Mouse (Mus musculus) heart, embryonic 12.5 days (tissue): Measurements from ENCODE around the gene 3110009E18Rik. TPM values are rescaled to one million over a fixed set of nuclear protein-coding genes. Genes with fewer than 3 reads are reported as not detected.

ENCODE experiments used
- ATAC-seq: fragments of 200-750 bp; cut with Nextera tagmentation; 2 replicates; pipeline ENCODE4 v1.8.0; 2017; ENCODE audit warnings: moderate TSS enrichment, moderate library complexity; ENCODE audit not compliant: insufficient number of reproducible peaks, low FRiP score
- H3K27ac ChIP-seq: fragments of 300-500 bp; sonication (generic); 2 replicates; pipeline ENCODE4 v1.5.1; 2016; ENCODE audit warnings: mild to moderate bottlenecking, moderate library complexity; ENCODE audit not compliant: poor library complexity, severe bottlenecking
- H3K27me3 ChIP-seq: fragments of 300-500 bp; sonication (generic); replicated peaks from 2 replicates; pipeline ENCODE4 v1.6.1; 2016; ENCODE audit warnings: mild to moderate bottlenecking, moderate library complexity
- H3K36me3 ChIP-seq: fragments of 300-500 bp; sonication (generic); 2 replicates; pipeline ENCODE4 v1.6.1; 2016; ENCODE audit warnings: mild to moderate bottlenecking, moderate library complexity
- H3K4me1 ChIP-seq: fragments of 300-500 bp; sonication (generic); replicated peaks from 2 replicates; pipeline ENCODE4 v1.6.1; 2016; ENCODE audit warnings: mild to moderate bottlenecking
- H3K4me2 ChIP-seq: fragments of 300-500 bp; sonication (generic); 2 replicates; pipeline ENCODE4 v1.6.1; 2016; ENCODE audit warnings: mild to moderate bottlenecking, moderate library complexity
- H3K4me3 ChIP-seq: fragments of 300-500 bp; sonication (generic); 2 replicates; pipeline ENCODE4 v1.5.1; 2016; ENCODE audit warnings: mild to moderate bottlenecking
- H3K9ac ChIP-seq: fragments of 300-500 bp; sonication (generic); 2 replicates; pipeline ENCODE4 v1.6.1; 2016; ENCODE audit warnings: mild to moderate bottlenecking, moderate library complexity
- H3K9me3 ChIP-seq: fragments of 300-500 bp; sonication (generic); replicated peaks from 2 replicates; pipeline ENCODE4 v1.6.1; 2016; ENCODE audit warnings: mild to moderate bottlenecking, moderate library complexity
- WGBS: fragments of 180-500 bp; shearing (Covaris S2); methylation state at CpG from one replicate; pipeline ENCODE4 v1.1.7; 2016; 5-methylcytosine and 5-hydroxymethylcytosine counted together
- polyA plus RNA-seq: library from polyadenylated mRNA; unstranded; fragments of >200 nt; fragmentation: Nextera tagmentation; extraction: Ambion mirVana; gene quantifications from 2 replicates; pipeline ENCODE4 v1.2.1, GENCODE M21; 2016

The 3110009E18Rik gene
- polyA plus RNA-seq, 1 experiment from 2014 or later: 14.1 TPM

GRCm38 (mm10) chr1:120155325-120155724 lies 34.3 kb downstream of the 3110009E18Rik start:
- H3K4me2 ChIP-seq: no peak overlapping the region
- 22% methylated on average over 1 of the region's 1 CpGs for WGBS
- no peaks in the 10 kb centered on the region for H3K27me3 ChIP-seq
- no peaks in the 10 kb centered on the region for H3K9me3 ChIP-seq
- no peak overlapping the region for H3K4me3 ChIP-seq
- no peak for ATAC-seq
- H3K36me3 ChIP-seq: no peaks in the 10 kb centered on the region
- H3K9ac ChIP-seq: no peak overlapping the region
- no peaks in the 10 kb centered on the region for H3K4me1 ChIP-seq
- no peak overlapping the region for H3K27ac ChIP-seq

- WGBS: 87% methylated on average over 9 of the region's 9 CpGs
- Histone ChIP-seq H3K27ac (no peak overlapping the region), H3K4me3 (no peak overlapping the region), H3K4me2 (no peak overlapping the region), H3K9me3 (no peaks in the 10 kb centered on the region), H3K36me3 (peaks cover 3% of the 10 kb centered on the region; the same call in 1 of the 2 replicates), H3K4me1 (no peaks in the 10 kb centered on the region), H3K9ac (no peak overlapping the region), H3K27me3 (no peaks in the 10 kb centered on the region)
- ATAC-seq: no peak
These were observed 37.6 kb downstream of the 3110009E18Rik start for GRCm38 (mm10) chr1:120158474-120159127.

- WGBS: 83% methylated on average over 5 of the region's 5 CpGs
- H3K4me3 ChIP-seq: no peak overlapping the region
- no peaks in the 10 kb centered on the region for H3K4me1 ChIP-seq
- no peak overlapping the region for H3K4me2 ChIP-seq
- H3K27ac ChIP-seq: no peak overlapping the region
- no peak overlapping the region for H3K9ac ChIP-seq
- no peak for ATAC-seq
- H3K9me3 ChIP-seq: no peaks in the 10 kb centered on the region
- H3K36me3 ChIP-seq: peaks cover 3% of the 10 kb centered on the region; the same call in 1 of the 2 replicates
- H3K27me3 ChIP-seq: no peaks in the 10 kb centered on the region
These were observed 40.5 kb downstream of the 3110009E18Rik start for GRCm38 (mm10) chr1:120161502-120161901.

DNA sequence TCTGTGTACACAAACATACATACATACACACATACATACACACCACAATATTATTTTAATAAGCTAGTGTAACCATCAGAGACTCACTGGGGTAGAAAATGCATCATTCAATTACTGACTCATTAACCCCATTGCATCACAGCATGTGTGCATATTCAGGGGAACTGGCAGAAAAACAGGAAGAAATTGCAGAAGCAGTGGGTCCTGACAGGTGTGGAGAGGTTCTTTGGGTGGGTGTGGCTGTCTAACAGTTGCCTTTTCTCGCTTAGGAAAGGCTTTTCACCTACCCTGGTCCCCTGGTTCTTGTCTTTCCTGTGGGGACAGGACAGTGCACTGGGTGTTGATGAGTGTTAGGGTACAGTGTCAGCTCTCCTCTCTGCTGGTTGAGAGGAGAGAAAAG lies 41.6 kb downstream of the 3110009E18Rik start:
- ATAC-seq: no peak
- WGBS: 47% methylated on average over 1 of the region's 1 CpGs
- Histone ChIP-seq H3K9me3 (no peaks in the 10 kb centered on the region), H3K4me2 (no peak overlapping the region), H3K9ac (no peak overlapping the region), H3K27ac (no peak overlapping the region), H3K36me3 (peaks cover 3% of the 10 kb centered on the region; the same call in 1 of the 2 replicates), H3K4me3 (no peak overlapping the region), H3K4me1 (no peaks in the 10 kb centered on the region), H3K27me3 (no peaks in the 10 kb centered on the region)

- Histone ChIP-seq H3K27ac (no peak overlapping the region), H3K9ac (no peak overlapping the region), H3K4me2 (no peak overlapping the region), H3K4me3 (no peak overlapping the region), H3K27me3 (no peaks in the 10 kb centered on the region), H3K9me3 (no peaks in the 10 kb centered on the region), H3K36me3 (no peaks in the 10 kb centered on the region), H3K4me1 (no peaks in the 10 kb centered on the region)
- no peak for ATAC-seq
- 60% methylated on average over 4 of the region's 4 CpGs for WGBS
These were observed 47.0 kb downstream of the 3110009E18Rik start for GRCm38 (mm10) chr1:120168016-120168415.

DNA sequence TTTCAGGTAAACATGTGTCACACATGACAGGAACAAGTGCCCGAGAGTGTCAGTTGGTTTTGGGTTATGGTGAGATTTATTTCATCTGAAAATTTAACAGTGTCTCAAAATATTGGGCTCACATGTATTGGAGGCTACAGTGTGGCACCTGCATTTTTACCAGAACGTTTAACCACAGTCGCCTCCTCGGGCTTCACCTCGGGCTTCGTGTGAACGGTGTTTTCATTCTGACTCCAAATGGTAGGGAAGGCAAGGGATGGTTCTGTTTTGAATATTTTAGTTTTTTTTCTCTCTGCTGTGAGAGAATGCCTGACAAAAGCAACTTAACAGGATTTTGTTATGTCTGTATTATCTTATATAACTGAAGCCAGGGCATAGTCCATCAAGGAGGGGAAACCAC lies 47.7 kb downstream of the 3110009E18Rik start:
- Histone ChIP-seq H3K9me3 (no peaks in the 10 kb centered on the region), H3K27ac (no peak overlapping the region), H3K4me2 (no peak overlapping the region), H3K4me1 (no peaks in the 10 kb centered on the region), H3K36me3 (no peaks in the 10 kb centered on the region), H3K4me3 (no peak overlapping the region), H3K9ac (no peak overlapping the region), H3K27me3 (no peaks in the 10 kb centered on the region)
- no peak for ATAC-seq
- 86% methylated on average over 7 of the region's 7 CpGs for WGBS

- Histone ChIP-seq H3K4me1 (peaks cover 2% of the 10 kb centered on the region; the same call in 1 of the 2 replicates), H3K36me3 (no peaks in the 10 kb centered on the region), H3K9me3 (no peaks in the 10 kb centered on the region), H3K4me2 (no peak overlapping the region), H3K9ac (no peak overlapping the region), H3K27me3 (no peaks in the 10 kb centered on the region), H3K27ac (no peak overlapping the region), H3K4me3 (no peak overlapping the region)
- 74% methylated on average over 7 of the region's 7 CpGs for WGBS
- ATAC-seq: no peak
These were observed 49.3 kb downstream of the 3110009E18Rik start for GRCm38 (mm10) chr1:120170307-120170706.

- ATAC-seq: no peak
- 55% methylated on average over 5 of the region's 5 CpGs for WGBS
- no peaks in the 10 kb centered on the region for H3K9me3 ChIP-seq
These were observed 51.0 kb downstream of the 3110009E18Rik start for GRCm38 (mm10) chr1:120171819-120172521.

GRCm38 (mm10) chr1:120174991-120175390 lies 54.0 kb downstream of the 3110009E18Rik start:
- WGBS: 76% methylated on average over 4 of the region's 4 CpGs
- H3K9ac ChIP-seq: no peak overlapping the region
- peaks cover 15% of the 10 kb centered on the region for H3K4me1 ChIP-seq
- no peak overlapping the region for H3K27ac ChIP-seq
- ATAC-seq: no peak
- no peaks in the 10 kb centered on the region for H3K36me3 ChIP-seq
- no peaks in the 10 kb centered on the region for H3K27me3 ChIP-seq
- no peak overlapping the region for H3K4me2 ChIP-seq
- no peak overlapping the region for H3K4me3 ChIP-seq
- no peaks in the 10 kb centered on the region for H3K9me3 ChIP-seq

More at GRCm38 (mm10) chr1:120171819-120172521, 51.0 kb downstream of the 3110009E18Rik start:
- Histone ChIP-seq H3K27ac (no peak overlapping the region), H3K9ac (no peak overlapping the region), H3K4me3 (no peak overlapping the region), H3K4me1 (peaks cover 15% of the 10 kb centered on the region), H3K36me3 (no peaks in the 10 kb centered on the region), H3K27me3 (no peaks in the 10 kb centered on the region), H3K4me2 (no peak overlapping the region)

DNA sequence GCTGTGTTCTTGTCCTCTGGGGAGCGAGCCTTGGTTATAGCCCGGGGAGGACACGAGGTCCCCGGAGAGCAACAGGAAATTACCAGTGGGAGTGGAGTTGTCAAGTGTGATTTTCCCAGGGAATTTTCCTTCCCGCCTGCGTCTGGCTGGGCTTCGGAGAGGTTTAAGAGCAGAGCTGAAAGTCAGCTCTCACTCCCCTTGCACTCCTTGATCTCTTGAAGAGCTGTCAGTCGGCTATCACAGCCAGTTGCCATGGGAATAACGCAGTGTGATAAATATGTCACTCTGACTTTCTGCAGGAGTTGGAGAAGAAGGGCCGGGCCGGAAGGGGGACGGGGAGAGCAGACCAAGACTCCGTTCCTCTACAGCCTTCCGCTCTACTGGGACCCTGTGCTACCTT lies 55.3 kb downstream of the 3110009E18Rik start:
- Histone ChIP-seq H3K4me3 (no peak overlapping the region), H3K27ac (no peak overlapping the region), H3K4me2 (peak overlapping the region; percentile 51), H3K9me3 (no peaks in the 10 kb centered on the region), H3K36me3 (no peaks in the 10 kb centered on the region), H3K27me3 (no peaks in the 10 kb centered on the region), H3K4me1 (peaks cover 15% of the 10 kb centered on the region), H3K9ac (peak overlapping the region; percentile 11; the same call in 1 of the 2 replicates)
- ATAC-seq: peak; percentile 78
- WGBS: 6% methylated on average over 14 of the region's 14 CpGs

DNA sequence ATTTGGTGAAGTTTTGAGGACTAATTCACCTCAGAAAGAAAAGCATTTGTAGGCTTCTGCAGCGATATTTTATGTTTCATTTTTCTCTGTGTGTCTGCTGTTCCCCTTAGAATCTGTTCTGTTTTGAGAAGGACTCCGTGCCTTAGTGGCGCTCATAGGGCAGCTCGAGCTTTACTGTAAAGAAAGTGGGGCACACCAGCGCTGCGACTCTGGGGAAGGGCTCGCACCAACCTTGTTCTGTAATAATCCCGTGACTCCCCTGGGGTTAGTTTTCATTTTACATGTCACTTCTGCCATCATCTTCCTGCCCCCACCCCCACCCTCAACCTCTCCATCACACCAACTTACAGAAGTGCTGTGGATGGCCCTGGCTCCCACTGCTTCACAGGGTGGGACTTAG lies 56.2 kb downstream of the 3110009E18Rik start:
- H3K36me3 ChIP-seq: no peaks in the 10 kb centered on the region
- no peak overlapping the region for H3K9ac ChIP-seq
- no peak overlapping the region for H3K4me2 ChIP-seq
- no peak overlapping the region for H3K27ac ChIP-seq
- ATAC-seq: no peak
- H3K4me3 ChIP-seq: no peak overlapping the region
- WGBS: 88% methylated on average over 8 of the region's 8 CpGs
- H3K4me1 ChIP-seq: peaks cover 15% of the 10 kb centered on the region
- no peaks in the 10 kb centered on the region for H3K9me3 ChIP-seq
- no peaks in the 10 kb centered on the region for H3K27me3 ChIP-seq
